Mouse (Mus musculus) liver, embryonic 16.5 days (tissue): ENCODE results near the gene Nr4a3. TPM values are rescaled to one million over a fixed set of nuclear protein-coding genes. Genes with fewer than 3 reads are reported as not detected.

Experiments
- ATAC-seq: fragments of 200-750 bp; cut with Nextera tagmentation; 2 replicates; pipeline ENCODE4 v1.8.0; 2017; ENCODE audit warnings: low read depth, mild to moderate bottlenecking, moderate number of reproducible peaks, moderate library complexity
- H3K27ac ChIP-seq: fragments of 300-500 bp; sonication (generic); 2 replicates; pipeline ENCODE4 v1.5.1; 2014; ENCODE audit warnings: mild to moderate bottlenecking, low read length
- H3K27me3 ChIP-seq: fragments of 300-500 bp; sonication (generic); 2 replicates; pipeline ENCODE4 v1.6.1; 2014; ENCODE audit warnings: low read depth, low read length, mixed read lengths; ENCODE audit not compliant: control insufficient read depth, insufficient read depth
- H3K36me3 ChIP-seq: fragments of 300-500 bp; sonication (generic); 2 replicates; pipeline ENCODE4 v1.6.1; 2014; ENCODE audit warnings: mild to moderate bottlenecking; ENCODE audit not compliant: control insufficient read depth, insufficient read depth
- H3K4me1 ChIP-seq: fragments of 300-500 bp; sonication (generic); 2 replicates; pipeline ENCODE4 v1.6.1; 2014; ENCODE audit warnings: low read depth, low read length, mixed read lengths; ENCODE audit not compliant: control insufficient read depth
- H3K4me2 ChIP-seq: fragments of 300-500 bp; sonication (generic); 2 replicates; pipeline ENCODE4 v1.6.1; 2014; ENCODE audit warnings: low read depth, low read length, mixed read lengths
- H3K4me3 ChIP-seq: fragments of 300-500 bp; sonication (generic); 2 replicates; pipeline ENCODE4 v1.5.1; 2014; ENCODE audit warnings: low read depth, mild to moderate bottlenecking, low read length
- H3K9ac ChIP-seq: fragments of 300-500 bp; sonication (generic); 2 replicates; pipeline ENCODE4 v1.6.1; 2014; ENCODE audit warnings: low read depth, low read length
- H3K9me3 ChIP-seq: fragments of 300-500 bp; sonication (generic); replicated peaks from 2 replicates; pipeline ENCODE4 v1.6.1; 2016; ENCODE audit warnings: low read length; ENCODE audit not compliant: control insufficient read depth
- WGBS: fragments of 180-500 bp; shearing (Covaris S2); extraction: QIAGEN DNeasy Blood & Tissue Kit; methylation state at CpG from one replicate; pipeline ENCODE4 v1.1.7; 2014; ENCODE audit not compliant: insufficient replicate concordance; 5-methylcytosine and 5-hydroxymethylcytosine counted together
- polyA plus RNA-seq: library from polyadenylated mRNA; unstranded; fragments of >200 nt; fragmentation: Nextera tagmentation; extraction: Ambion mirVana; gene quantifications from 2 replicates; pipeline ENCODE4 v1.2.1, GENCODE M21; 2015

Gene Nr4a3
- polyA plus RNA-seq, 1 experiment from 2014 or later, result not detected

DNA sequence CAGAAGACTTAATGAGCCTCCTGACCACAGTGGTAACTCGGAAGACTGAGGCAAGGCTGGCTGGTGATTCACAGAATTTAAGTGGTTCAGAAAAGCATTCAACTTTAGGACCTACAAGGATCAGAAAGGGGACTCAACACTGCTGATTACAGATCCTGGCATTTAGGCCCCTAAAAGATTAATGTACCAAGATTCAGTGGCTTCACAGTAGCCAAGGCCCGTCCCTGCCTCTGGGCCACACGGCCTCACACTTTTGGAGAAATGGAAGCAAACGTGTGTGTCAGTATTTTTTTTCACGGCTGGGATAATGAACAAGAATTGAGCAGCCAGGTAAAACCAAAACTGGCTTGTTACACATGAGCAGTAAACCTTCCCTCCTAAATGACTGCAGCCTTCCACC, 6.1 kb upstream of the Nr4a3 start:
- Histone ChIP-seq H3K4me2 (no peak overlapping the region), H3K36me3 (no peaks in the 10 kb centered on the region), H3K4me1 (no peaks in the 10 kb centered on the region; the same call in 1 of the 2 replicates), H3K27me3 (no peaks in the 10 kb centered on the region), H3K27ac (no peak overlapping the region), H3K9me3 (no peaks in the 10 kb centered on the region), H3K9ac (no peak overlapping the region), H3K4me3 (no peak overlapping the region)
- WGBS, result 69% methylated on average over 5 of the region's 5 CpGs
- no peak for ATAC-seq

DNA sequence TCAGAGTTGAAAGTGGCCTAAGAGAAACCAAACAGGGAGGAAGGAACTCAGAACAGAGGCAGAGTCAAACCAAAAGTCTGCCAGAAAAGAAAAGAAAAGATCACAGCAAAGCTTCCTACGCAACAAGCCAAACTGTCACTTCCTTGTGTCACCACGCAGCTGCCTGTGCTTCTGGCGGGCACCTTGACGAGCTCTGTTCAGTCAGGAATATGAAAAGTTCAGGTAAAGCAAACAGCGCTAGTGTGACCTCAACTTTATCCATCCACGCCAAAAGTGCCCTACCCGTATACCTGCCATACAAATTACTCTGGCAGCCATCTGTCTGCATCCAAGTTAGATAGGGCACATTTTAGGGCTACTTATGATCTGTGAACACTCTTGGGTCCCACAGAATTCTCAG, 5.2 kb upstream of the Nr4a3 start:
- H3K9me3 ChIP-seq, result no peaks in the 10 kb centered on the region
- no peaks in the 10 kb centered on the region; the same call in none of the 2 replicates for H3K4me1 ChIP-seq
- no peaks in the 10 kb centered on the region for H3K36me3 ChIP-seq
- H3K27me3 ChIP-seq, result peaks cover 5% of the 10 kb centered on the region
- no peak for ATAC-seq
- H3K4me3 ChIP-seq, result no peak overlapping the region
- H3K9ac ChIP-seq, result no peak overlapping the region
- H3K4me2 ChIP-seq, result no peak overlapping the region
- no peak overlapping the region for H3K27ac ChIP-seq
- 57% methylated on average over 7 of the region's 7 CpGs for WGBS

- Histone ChIP-seq H3K9ac (peak overlapping the region; percentile 78), H3K4me3 (peak overlapping the region; percentile 77), H3K36me3 (no peaks in the 10 kb centered on the region), H3K4me1 (peaks cover 18% of the 10 kb centered on the region), H3K9me3 (no peaks in the 10 kb centered on the region), H3K27me3 (peaks cover 32% of the 10 kb centered on the region), H3K27ac (peak overlapping the region; percentile 90), H3K4me2 (peak overlapping the region; percentile 96)
- no peak for ATAC-seq
- 0% methylated on average over 4 of the region's 4 CpGs for whole genome bisulfite sequencing
Measured at GRCm38 (mm10) chr4:48042466-48042785, 2.5 kb upstream of the Nr4a3 start.

GRCm38 (mm10) chr4:48042786-48043701, 1.9 kb upstream of the Nr4a3 start:
- Histone ChIP-seq H3K4me1 (peaks cover 20% of the 10 kb centered on the region), H3K27ac (peak overlapping the region; percentile 90), H3K4me2 (peak overlapping the region; percentile 96), H3K9ac (peak overlapping the region; percentile 78), H3K36me3 (no peaks in the 10 kb centered on the region), H3K27me3 (peaks cover 38% of the 10 kb centered on the region), H3K9me3 (no peaks in the 10 kb centered on the region), H3K4me3 (peak overlapping the region; percentile 77)
- under 1% methylated on average over 85 of the region's 105 CpGs for WGBS
- ATAC-seq, result peak; percentile 87

DNA sequence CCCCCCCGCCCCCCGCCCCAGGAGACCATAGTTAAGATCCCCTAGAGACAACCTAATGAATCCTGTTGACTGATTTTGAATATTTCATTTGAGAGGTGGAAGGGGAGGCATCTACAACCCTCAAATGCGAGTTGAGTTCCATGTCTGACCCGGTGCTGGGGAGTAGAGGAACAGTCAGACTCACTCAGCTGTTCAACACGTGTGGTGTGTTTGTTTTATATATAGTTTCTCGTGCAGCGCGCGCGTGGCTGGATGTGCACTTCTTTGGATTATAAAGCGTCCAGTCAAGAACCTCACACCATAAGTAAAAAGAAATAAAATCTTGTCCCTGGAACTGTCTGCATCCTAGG, 837 bp upstream of the Nr4a3 start:
- peak overlapping the region; percentile 10; the same call in 1 of the 2 replicates for H3K27ac ChIP-seq
- no peak for ATAC-seq

DNA sequence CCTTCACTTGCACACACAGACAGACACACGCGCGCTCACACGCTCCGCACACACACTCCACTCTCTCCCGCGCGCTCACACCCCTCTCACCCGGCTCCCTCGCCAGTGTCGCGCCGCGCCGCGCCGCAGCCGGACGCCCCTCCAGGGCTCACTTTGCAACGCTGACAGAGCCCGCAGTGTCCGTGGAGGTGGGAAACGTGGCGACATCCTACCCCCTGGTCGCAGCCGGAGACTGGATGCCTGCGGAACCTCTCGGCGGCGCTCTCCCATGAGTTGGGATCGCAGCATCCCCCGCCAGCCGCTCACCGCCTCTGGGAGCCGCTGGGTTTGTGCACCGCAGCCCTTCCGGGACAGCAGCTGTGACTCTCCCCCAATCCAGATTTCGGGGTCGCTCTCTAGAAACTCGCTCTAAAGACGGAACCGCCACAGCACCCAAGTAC, 348 bp downstream of the Nr4a3 start:
- H3K9ac ChIP-seq, result peak overlapping the region; percentile 35; the same call in 1 of the 2 replicates
- WGBS, result under 1% methylated on average over 41 of the region's 42 CpGs
- H3K4me2 ChIP-seq, result peak overlapping the region; percentile 96
- peaks cover 20% of the 10 kb centered on the region for H3K4me1 ChIP-seq
- H3K9me3 ChIP-seq, result no peaks in the 10 kb centered on the region
- ATAC-seq, result no peak
- H3K36me3 ChIP-seq, result no peaks in the 10 kb centered on the region
- peak overlapping the region; percentile 77 for H3K4me3 ChIP-seq
- H3K27ac ChIP-seq, result no peak overlapping the region
- H3K27me3 ChIP-seq, result peaks cover 61% of the 10 kb centered on the region

More for the DNA sequence above, 837 bp upstream of the Nr4a3 start:
- Histone ChIP-seq H3K4me3 (peak overlapping the region; percentile 77), H3K4me2 (peak overlapping the region; percentile 96), H3K9me3 (no peaks in the 10 kb centered on the region), H3K9ac (peak overlapping the region; percentile 78), H3K27me3 (peaks cover 49% of the 10 kb centered on the region), H3K4me1 (peaks cover 20% of the 10 kb centered on the region), H3K36me3 (no peaks in the 10 kb centered on the region)
- WGBS, result 0% methylated on average over 11 of the region's 11 CpGs

- Histone ChIP-seq H3K9ac (no peak overlapping the region), H3K4me2 (peak overlapping the region; percentile 96), H3K9me3 (no peaks in the 10 kb centered on the region), H3K4me3 (peak overlapping the region; percentile 77), H3K4me1 (peaks cover 20% of the 10 kb centered on the region), H3K27me3 (peaks cover 67% of the 10 kb centered on the region), H3K36me3 (no peaks in the 10 kb centered on the region), H3K27ac (no peak overlapping the region)
- WGBS, result under 1% methylated on average over 39 of the region's 39 CpGs
- no peak for ATAC-seq
Measured at GRCm38 (mm10) chr4:48045721-48046460, 938 bp downstream of the Nr4a3 start.

GRCm38 (mm10) chr4:48046461-48046901, 1.5 kb downstream of the Nr4a3 start:
- peaks cover 73% of the 10 kb centered on the region for H3K27me3 ChIP-seq
- H3K9ac ChIP-seq, result no peak overlapping the region
- ATAC-seq, result no peak
- no peak overlapping the region for H3K27ac ChIP-seq
- WGBS, result 2% methylated on average over 20 of the region's 20 CpGs
- H3K36me3 ChIP-seq, result no peaks in the 10 kb centered on the region
- peaks cover 20% of the 10 kb centered on the region for H3K4me1 ChIP-seq
- H3K9me3 ChIP-seq, result no peaks in the 10 kb centered on the region
- peak overlapping the region; percentile 77 for H3K4me3 ChIP-seq
- H3K4me2 ChIP-seq, result peak overlapping the region; percentile 96
